Mouse (Mus musculus) intestine, postnatal 0 days (tissue): ENCODE measurements around the gene Pola2. TPM values are rescaled to one million over a fixed set of nuclear protein-coding genes. Genes with fewer than 3 reads are reported as not detected.

Source experiments
- ATAC-seq: fragments of 200-750 bp; cut with Nextera tagmentation; 2 replicates; pipeline ENCODE4 v1.8.0; 2017; ENCODE audit warnings: mild to moderate bottlenecking, moderate TSS enrichment, moderate library complexity
- H3K27ac ChIP-seq: fragments of 300-500 bp; sonication (generic); 2 replicates; pipeline ENCODE4 v1.5.1; 2014; ENCODE audit warnings: mild to moderate bottlenecking, low read depth, low read length, moderate library complexity
- H3K27me3 ChIP-seq: fragments of 300-500 bp; sonication (generic); replicated peaks from 2 replicates; pipeline ENCODE4 v1.6.1; 2014; ENCODE audit warnings: low read length, mixed read lengths; ENCODE audit not compliant: control insufficient read depth, insufficient read depth
- H3K36me3 ChIP-seq: fragments of 300-500 bp; sonication (generic); 2 replicates; pipeline ENCODE4 v1.6.1; 2014; ENCODE audit warnings: mild to moderate bottlenecking, moderate library complexity; ENCODE audit not compliant: control insufficient read depth, insufficient read depth
- H3K4me1 ChIP-seq: fragments of 300-500 bp; sonication (generic); replicated peaks from 2 replicates; pipeline ENCODE4 v1.6.1; 2014; ENCODE audit warnings: antibody characterized with exemption, low read length, mixed read lengths; ENCODE audit not compliant: control insufficient read depth, insufficient read depth
- H3K4me2 ChIP-seq: fragments of 300-500 bp; sonication (generic); replicated peaks from 2 replicates; pipeline ENCODE4 v1.6.1; 2014; ENCODE audit warnings: low read depth, mild to moderate bottlenecking, moderate library complexity
- H3K4me3 ChIP-seq: fragments of 300-500 bp; sonication (generic); 2 replicates; pipeline ENCODE4 v1.5.1; 2014; ENCODE audit warnings: low read depth, low read length
- H3K9ac ChIP-seq: fragments of 300-500 bp; sonication (generic); 2 replicates; pipeline ENCODE4 v1.6.1; 2014; ENCODE audit warnings: mild to moderate bottlenecking, low read depth, low read length
- H3K9me3 ChIP-seq: fragments of 300-500 bp; sonication (generic); 2 replicates; pipeline ENCODE4 v1.6.1; 2016; ENCODE audit warnings: mixed run types; ENCODE audit not compliant: control insufficient read depth
- CTCF ChIP-seq: sonication (generic); IDR thresholded peaks from 2 replicates; pipeline ENCODE4 v1.5.1; 2016; ENCODE audit warnings: low read depth, mild to moderate bottlenecking, control low read depth, antibody characterized with exemption, moderate library complexity
- WGBS: fragments of 180-500 bp; shearing (Covaris S2); extraction: QIAGEN DNeasy Blood & Tissue Kit; methylation state at CpG from one replicate; pipeline ENCODE4 v1.1.7; 2014; 5-methylcytosine and 5-hydroxymethylcytosine counted together
- polyA plus RNA-seq: library from polyadenylated mRNA; unstranded; fragments of >200 nt; fragmentation: Nextera tagmentation; extraction: Ambion mirVana; gene quantifications from 2 replicates; pipeline ENCODE4 v1.2.1, GENCODE M21; 2015

Gene Pola2
- polyA plus RNA-seq, 1 experiment from 2014 or later: 23.5 TPM

DNA sequence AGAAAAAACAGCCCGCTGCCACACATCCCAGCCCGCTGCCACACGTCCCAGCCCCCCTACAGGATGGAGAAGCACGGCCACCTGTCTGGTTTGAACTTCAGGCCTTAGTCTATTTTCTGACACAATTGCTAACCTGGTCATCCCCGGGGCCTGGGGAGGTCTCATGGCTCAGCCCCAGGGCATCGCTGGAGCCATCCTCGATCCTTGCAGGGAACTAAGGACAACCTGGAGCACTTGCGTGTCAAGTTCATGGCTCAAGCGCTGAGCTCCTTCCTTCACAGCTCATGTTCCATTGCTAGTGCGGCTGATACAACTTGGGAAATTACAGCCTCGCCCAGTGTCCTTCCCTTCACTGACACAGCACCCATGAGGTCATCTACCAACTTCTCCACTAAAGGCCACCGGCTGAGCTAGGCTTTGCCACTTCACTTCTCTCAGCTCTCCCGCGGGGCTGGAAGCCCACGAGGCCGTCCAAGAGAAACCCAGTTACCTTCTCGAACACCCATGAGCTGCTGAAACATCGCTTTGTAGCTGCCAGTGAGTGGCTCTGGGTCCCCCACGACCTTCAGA lies 10.7 kb downstream of the Pola2 start:
- H3K4me2 ChIP-seq: no peak overlapping the region
- H3K4me1 ChIP-seq: peaks cover 4% of the 10 kb centered on the region; the same call in 1 of the 2 replicates
- no peaks in the 10 kb centered on the region for H3K9me3 ChIP-seq
- 0 out of 2 replicates have a peak overlapping the region, but pooled peaks have one; percentile 86 for H3K27ac ChIP-seq
- ATAC-seq: no peak
- H3K4me3 ChIP-seq: no peak overlapping the region
- WGBS: 82% methylated on average over 19 of the region's 19 CpGs
- H3K27me3 ChIP-seq: no peaks in the 10 kb centered on the region
- H3K36me3 ChIP-seq: peaks cover 38% of the 10 kb centered on the region
- H3K9ac ChIP-seq: no peak overlapping the region
- TF ChIP-seq CTCF: no peak

DNA sequence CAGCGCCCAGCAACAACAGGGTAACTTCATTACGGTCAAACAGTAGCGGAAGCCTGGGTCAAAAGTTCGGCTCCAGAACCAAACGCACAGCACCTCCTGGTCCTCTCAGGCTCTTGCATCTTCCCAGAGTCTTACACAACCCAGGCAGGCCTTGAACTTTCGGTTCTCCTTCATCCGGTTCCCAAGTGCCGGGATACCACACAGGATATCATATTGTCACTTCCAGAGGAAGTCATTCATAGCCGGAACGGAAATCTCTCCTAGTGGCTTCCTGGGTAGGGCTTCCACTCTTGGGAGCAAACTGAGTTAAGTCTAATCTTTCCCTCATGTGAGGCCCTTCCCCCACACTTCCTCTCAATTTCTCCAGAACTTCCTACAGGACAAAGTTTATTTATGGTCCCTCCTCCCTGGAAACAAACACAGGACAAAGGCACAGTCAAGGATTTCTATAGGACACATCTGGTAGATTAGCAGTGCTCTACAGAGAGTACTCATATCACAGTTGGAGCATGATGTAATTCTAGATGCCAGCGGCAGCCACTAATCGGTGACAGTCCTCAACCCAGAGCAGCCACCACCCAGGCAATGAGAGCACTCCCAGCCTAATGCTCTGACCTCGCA lies 11.8 kb downstream of the Pola2 start:
- Histone ChIP-seq H3K4me3 (no peak overlapping the region), H3K9ac (no peak overlapping the region)
- peak; percentile 76 for ATAC-seq

DNA sequence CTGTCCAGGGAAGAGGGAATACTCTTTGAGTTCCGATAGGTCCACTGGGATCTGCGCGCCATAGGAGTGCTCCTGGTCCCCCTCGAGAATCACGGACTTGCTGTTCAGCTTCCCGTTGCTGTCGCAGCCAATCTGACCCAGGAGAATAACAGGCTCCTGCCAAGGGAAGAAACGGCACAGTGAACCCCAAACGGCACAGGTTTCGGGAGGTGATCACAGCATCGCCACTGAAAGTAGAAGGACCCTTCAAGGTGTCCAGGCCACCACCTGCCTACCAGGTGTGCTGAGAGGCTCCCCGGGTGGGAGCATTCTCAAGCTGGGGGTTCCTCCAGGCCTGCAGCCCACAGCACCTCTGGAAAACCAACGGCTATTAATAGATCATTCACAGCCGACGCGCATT lies 12.4 kb downstream of the Pola2 start:
- peaks cover 4% of the 10 kb centered on the region; the same call in 1 of the 2 replicates for H3K4me1 ChIP-seq
- peak overlapping the region; percentile 24; the same call in 1 of the 2 replicates for H3K4me2 ChIP-seq
- no peak overlapping the region for H3K4me3 ChIP-seq
- H3K27ac ChIP-seq: peak overlapping the region; percentile 86
- H3K9me3 ChIP-seq: no peaks in the 10 kb centered on the region
- 80% methylated on average over 16 of the region's 16 CpGs for WGBS
- no peak overlapping the region for H3K9ac ChIP-seq
- H3K36me3 ChIP-seq: peaks cover 49% of the 10 kb centered on the region
- TF ChIP-seq CTCF: no peak
- no peaks in the 10 kb centered on the region for H3K27me3 ChIP-seq
- ATAC-seq: no peak

More for the DNA sequence above, 11.8 kb downstream of the Pola2 start:
- Histone ChIP-seq H3K4me2 (peak overlapping the region; percentile 24; the same call in 1 of the 2 replicates), H3K27ac (peak overlapping the region; percentile 86), H3K9me3 (no peaks in the 10 kb centered on the region), H3K27me3 (no peaks in the 10 kb centered on the region), H3K36me3 (peaks cover 48% of the 10 kb centered on the region), H3K4me1 (peaks cover 4% of the 10 kb centered on the region; the same call in 1 of the 2 replicates)
- TF ChIP-seq CTCF: no peak
- WGBS: 48% methylated on average over 13 of the region's 13 CpGs

DNA sequence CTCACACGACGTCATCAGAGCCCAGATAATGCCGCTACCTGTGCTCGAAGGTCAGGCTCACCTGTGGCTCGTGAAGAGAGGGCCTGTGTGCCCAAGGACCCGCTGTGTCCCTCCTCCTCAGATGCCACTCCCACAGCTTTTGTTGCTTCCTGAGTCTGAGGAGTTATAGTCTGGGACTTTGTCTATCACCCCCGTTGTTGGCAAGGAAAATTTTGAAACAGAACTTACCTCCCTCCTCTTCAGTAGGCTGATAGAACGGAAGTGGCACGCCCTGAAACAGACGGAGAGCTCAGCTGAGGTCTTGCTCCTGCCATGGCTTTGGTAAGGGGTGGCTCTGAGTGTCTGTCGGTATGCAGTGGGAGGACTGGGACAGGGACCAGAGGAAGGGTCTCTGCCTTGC lies 13.8 kb downstream of the Pola2 start:
- 84% methylated on average over 11 of the region's 11 CpGs for WGBS
- Histone ChIP-seq H3K9me3 (no peaks in the 10 kb centered on the region), H3K4me3 (no peak overlapping the region), H3K4me2 (no peak overlapping the region), H3K27ac (no peak overlapping the region), H3K9ac (no peak overlapping the region), H3K36me3 (peaks cover 49% of the 10 kb centered on the region), H3K4me1 (peaks cover 12% of the 10 kb centered on the region), H3K27me3 (no peaks in the 10 kb centered on the region)
- no peak for ATAC-seq
- no peak for TF ChIP-seq CTCF

DNA sequence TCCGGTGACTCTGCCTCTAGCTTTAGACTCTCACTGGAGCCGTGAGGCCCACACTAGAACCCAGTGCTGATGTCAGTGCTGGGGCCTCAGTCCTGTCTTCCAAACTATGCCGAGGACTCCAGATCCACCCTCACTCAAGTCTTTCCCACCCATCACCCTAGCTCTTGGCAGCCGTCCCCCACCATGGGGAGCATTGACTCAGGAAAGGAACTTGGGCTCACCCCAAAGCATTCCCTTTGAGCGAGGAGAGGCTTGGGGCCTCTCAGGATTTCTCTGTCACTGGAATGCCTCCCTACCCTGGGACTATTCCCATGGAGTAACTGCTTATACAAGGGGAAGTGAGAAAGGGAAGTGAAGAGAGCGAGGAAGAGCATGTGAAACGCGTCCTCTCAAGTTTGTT lies 18.1 kb downstream of the Pola2 start:
- Histone ChIP-seq H3K36me3 (peaks cover 54% of the 10 kb centered on the region), H3K27me3 (no peaks in the 10 kb centered on the region), H3K4me3 (no peak overlapping the region), H3K4me1 (peaks cover 12% of the 10 kb centered on the region), H3K27ac (peak overlapping the region; percentile 16; the same call in 1 of the 2 replicates), H3K9me3 (no peaks in the 10 kb centered on the region), H3K4me2 (no peak overlapping the region), H3K9ac (peak overlapping the region; percentile 18; the same call in 1 of the 2 replicates)
- 47% methylated on average over 8 of the region's 8 CpGs for WGBS
- ATAC-seq: no peak
- no peak for TF ChIP-seq CTCF

DNA sequence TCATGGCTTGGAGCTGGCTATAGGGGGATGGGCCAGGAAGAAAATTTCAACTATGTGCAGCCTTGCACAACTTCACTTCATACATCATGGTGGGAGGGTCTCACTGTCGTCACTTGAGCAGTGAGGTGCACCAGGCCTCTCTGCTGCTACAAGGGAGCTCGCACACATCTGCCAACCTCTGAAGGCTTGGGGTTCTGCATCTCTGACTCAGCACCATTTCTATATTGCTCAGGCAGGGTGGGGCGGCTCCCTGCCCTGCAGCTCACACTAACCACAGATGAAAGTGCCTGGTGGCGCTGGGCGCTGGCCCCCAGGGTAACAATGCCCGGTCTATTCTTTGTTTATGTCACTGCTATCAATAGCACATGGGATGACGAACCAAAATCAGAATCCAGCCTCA lies 19.0 kb downstream of the Pola2 start:
- Histone ChIP-seq H3K4me3 (no peak overlapping the region), H3K4me2 (no peak overlapping the region), H3K4me1 (peaks cover 12% of the 10 kb centered on the region), H3K27ac (peak overlapping the region; percentile 16; the same call in 1 of the 2 replicates), H3K9ac (no peak overlapping the region), H3K27me3 (no peaks in the 10 kb centered on the region), H3K9me3 (no peaks in the 10 kb centered on the region), H3K36me3 (peaks cover 54% of the 10 kb centered on the region; the same call in 1 of the 2 replicates)
- TF ChIP-seq CTCF: no peak
- peak; percentile 29; the same call in 1 of the 2 replicates for ATAC-seq
- 47% methylated on average over 7 of the region's 7 CpGs for WGBS
